Mouse (Mus musculus) frontal cortex, postnatal 36 days (tissue): ENCODE results near the gene Ret.

Experiments used
- DNase-seq, 2 experiments: peaks; one replicate each; pipeline ENCODE4 v3.0.0; 2022; ENCODE audit warnings: low spot score in 2 of 2

Gene Ret

GRCm38 (mm10) chr6:118197440-118197975 is at the start of gene Ret:
Ret (minus strand) TSS chr6:118197718.
- DNase-seq = no peak

GRCm38 (mm10) chr6:118247161-118247560 is 49.6 kb upstream of the Ret start:
- DNase-seq = no peak

- no peak for DNase-seq
Measured at GRCm38 (mm10) chr6:118244106-118244505, 46.6 kb upstream of the Ret start.

GRCm38 (mm10) chr6:118242941-118243340 is 45.4 kb upstream of the Ret start:
- no peak for DNase-seq

- peak; percentile 4 to 11 for DNase-seq
Measured at GRCm38 (mm10) chr6:118226072-118226471, 28.6 kb upstream of the Ret start.

GRCm38 (mm10) chr6:118222471-118222870 is 25.0 kb upstream of the Ret start:
- no peak for DNase-seq

- DNase-seq = no peak
Measured at GRCm38 (mm10) chr6:118215676-118216075, 18.2 kb upstream of the Ret start.

GRCm38 (mm10) chr6:118208326-118208725 is 10.8 kb upstream of the Ret start:
- no peak for DNase-seq

- DNase-seq = no peak
Measured at GRCm38 (mm10) chr6:118206386-118206785, 8.9 kb upstream of the Ret start.

- DNase-seq = no peak
Measured at GRCm38 (mm10) chr6:118205176-118205890, 7.8 kb upstream of the Ret start.

GRCm38 (mm10) chr6:118204112-118204511 is 6.6 kb upstream of the Ret start:
- DNase-seq = no peak

GRCm38 (mm10) chr6:118196751-118197439 is 623 bp downstream of the Ret start:
- DNase-seq = peak; percentile 21 to 23

- peak; percentile 47 to 62 for DNase-seq
Measured at GRCm38 (mm10) chr6:118195108-118195507, 2.4 kb downstream of the Ret start.

GRCm38 (mm10) chr6:118192882-118193281 is 4.6 kb downstream of the Ret start:
- no peak for DNase-seq

- DNase-seq = no peak
Measured at GRCm38 (mm10) chr6:118192199-118192598, 5.3 kb downstream of the Ret start.

GRCm38 (mm10) chr6:118189764-118190163 is 7.8 kb downstream of the Ret start:
- DNase-seq = no peak

- no peak for DNase-seq
Measured at GRCm38 (mm10) chr6:118188599-118188998, 8.9 kb downstream of the Ret start.

GRCm38 (mm10) chr6:118187285-118187641 is 10.3 kb downstream of the Ret start:
- DNase-seq = no peak

- DNase-seq = no peak
Measured at GRCm38 (mm10) chr6:118186620-118187284, 10.8 kb downstream of the Ret start.

- no peak for DNase-seq
Measured at GRCm38 (mm10) chr6:118184126-118184525, 13.4 kb downstream of the Ret start.

GRCm38 (mm10) chr6:118180085-118180423 is 17.5 kb downstream of the Ret start:
- DNase-seq = no peak

GRCm38 (mm10) chr6:118179316-118180084 is 18.0 kb downstream of the Ret start:
- peak; percentile 67 to 77 for DNase-seq
